Mouse (Mus musculus): ENCODE measurements around the gene Chmp3. TPM values are rescaled to one million over a fixed set of nuclear protein-coding genes. Genes with fewer than 3 reads are reported as not detected.

Chmp3 gene
- polyA plus RNA-seq (2015; fragmentation: Nextera tagmentation; extraction: Ambion mirVana): 35.6 and 43.2 TPM in 2 replicates

DNA sequence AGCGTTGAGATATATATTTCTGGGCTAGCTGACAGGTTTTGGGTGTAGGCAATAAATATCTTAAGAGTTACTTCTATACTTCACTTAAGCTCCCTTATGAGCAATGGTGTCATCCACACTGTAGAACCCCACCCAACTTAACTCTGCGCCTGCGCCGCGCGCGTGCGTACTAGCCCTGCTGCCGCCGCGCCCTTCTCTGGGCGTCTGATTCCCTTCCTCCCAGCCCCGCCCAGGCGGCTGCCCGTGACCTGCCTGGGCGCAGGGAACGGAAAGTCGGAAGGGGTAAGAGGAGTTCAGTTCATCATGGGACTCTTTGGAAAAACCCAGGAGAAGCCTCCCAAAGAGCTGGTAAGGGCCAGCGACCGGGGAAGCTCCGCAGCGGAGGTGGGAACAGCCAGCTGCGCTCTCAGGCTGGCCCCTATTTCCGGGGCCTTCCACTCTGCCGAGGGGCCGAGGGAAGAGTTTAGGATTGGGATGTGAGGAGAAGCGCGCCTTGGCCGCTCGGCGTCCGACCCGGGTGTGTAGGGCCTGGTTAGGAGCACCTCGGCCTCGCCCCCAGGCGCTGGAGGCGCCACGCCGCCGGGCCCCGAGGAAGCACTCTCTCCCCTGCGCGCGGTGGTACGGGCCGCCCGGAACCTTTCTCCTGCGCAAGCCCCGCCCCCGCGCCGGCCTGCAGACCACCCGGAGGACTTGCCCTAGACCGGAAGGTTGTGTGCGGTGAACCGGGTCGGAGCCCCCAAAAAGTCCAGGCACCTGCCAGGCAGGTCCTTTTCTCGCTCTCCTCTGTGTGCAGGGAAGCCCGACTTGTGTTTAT lies at the start of gene Chmp3:
Gene Chmp3, plus strand, starts transcription at position 112 of the 814 bp plus-strand sequence.
- WGBS (ENCODE audit: insufficient replicate concordance): under 1% methylated on average over 59 of the region's 59 CpGs
- Histone ChIP-seq H3K36me3 (peaks cover 6% of the 10 kb centered on the region; the same call in 1 of the 2 replicates), H3K4me2 (peak within 1 kb of the TSS; percentile 67), H3K27me3 (peaks cover 7% of the 10 kb centered on the region), H3K9me3 (replicated peaks) (no peaks in the 10 kb centered on the region), H3K4me3 (replicated peaks) (peak within 1 kb of the TSS; percentile 90), H3K27ac (peak within 1 kb of the TSS; percentile 97), H3K4me1 (replicated peaks) (peaks cover 19% of the 10 kb centered on the region), H3K9ac (peak within 1 kb of the TSS; percentile 96)
- DNase-seq: peak; percentile 95
- ATAC-seq (ENCODE audit: low read depth): peak; percentile 99

GRCm38 (mm10) chr6:71494341-71495020 lies 49.1 kb upstream of the Chmp3 start:
- H3K9me3 ChIP-seq (replicated peaks): no peaks in the 10 kb centered on the region
- H3K4me1 ChIP-seq (replicated peaks): peaks cover 23% of the 10 kb centered on the region
- H3K9ac ChIP-seq: peak overlapping the region; percentile 96
- no peaks in the 10 kb centered on the region for H3K27me3 ChIP-seq
- peak overlapping the region; percentile 90 for H3K4me3 ChIP-seq (replicated peaks)
- WGBS (ENCODE audit: insufficient replicate concordance): under 1% methylated on average over 46 of the region's 46 CpGs
- 0 out of 2 replicates have a peak, but pooled peaks cover 5% of the 10 kb centered on the region for H3K36me3 ChIP-seq
- peak overlapping the region; percentile 95 for H3K4me2 ChIP-seq
- peak; percentile 52 for DNase-seq
- H3K27ac ChIP-seq: peak overlapping the region; percentile 92
- peak; percentile 52 for ATAC-seq (ENCODE audit: low read depth)

DNA sequence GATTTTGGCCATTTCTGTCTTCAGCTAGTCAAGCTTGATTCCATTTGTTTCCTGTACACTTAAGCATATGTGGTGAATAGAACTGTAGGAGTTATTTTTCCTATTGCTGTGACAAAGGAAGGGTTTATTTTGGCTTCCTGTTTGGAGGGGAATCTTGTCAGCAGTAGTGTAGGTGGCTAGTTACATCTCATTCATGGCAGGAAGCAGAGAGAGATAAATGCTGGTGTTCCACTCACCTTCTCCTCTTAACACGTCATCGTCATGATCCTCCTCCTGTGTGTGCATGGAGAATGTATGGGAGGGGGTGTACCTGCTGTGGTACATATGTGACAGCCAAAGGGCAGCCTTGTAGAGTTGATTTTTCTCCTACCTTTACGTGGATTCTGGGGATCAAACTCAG lies 43.0 kb upstream of the Chmp3 start:
- DNase-seq (no peak), ATAC-seq (ENCODE audit: low read depth) (no peak)
- Histone ChIP-seq H3K9ac (no peak overlapping the region), H3K27ac (no peak overlapping the region), H3K36me3 (peaks cover 12% of the 10 kb centered on the region; the same call in 1 of the 2 replicates), H3K4me3 (replicated peaks) (no peak overlapping the region), H3K4me1 (replicated peaks) (peaks cover 12% of the 10 kb centered on the region), H3K4me2 (no peak overlapping the region), H3K27me3 (no peaks in the 10 kb centered on the region), H3K9me3 (replicated peaks) (no peaks in the 10 kb centered on the region)
- 61% methylated on average over 3 of the region's 3 CpGs for WGBS (ENCODE audit: insufficient replicate concordance)

GRCm38 (mm10) chr6:71503001-71503400 lies 40.6 kb upstream of the Chmp3 start:
- no peak overlapping the region for H3K4me2 ChIP-seq
- no peaks in the 10 kb centered on the region for H3K27me3 ChIP-seq
- no peak for ATAC-seq (ENCODE audit: low read depth)
- H3K4me1 ChIP-seq (replicated peaks): no peaks in the 10 kb centered on the region
- H3K36me3 ChIP-seq: peaks cover 15% of the 10 kb centered on the region
- H3K27ac ChIP-seq: no peak overlapping the region
- WGBS (ENCODE audit: insufficient replicate concordance): 64% methylated on average over 4 of the region's 4 CpGs
- DNase-seq: no peak
- H3K4me3 ChIP-seq (replicated peaks): no peak overlapping the region
- no peak overlapping the region for H3K9ac ChIP-seq
- no peaks in the 10 kb centered on the region for H3K9me3 ChIP-seq (replicated peaks)

- Histone ChIP-seq H3K27ac (no peak overlapping the region), H3K4me3 (replicated peaks) (no peak overlapping the region), H3K4me1 (replicated peaks) (no peaks in the 10 kb centered on the region), H3K9ac (no peak overlapping the region), H3K36me3 (peaks cover 14% of the 10 kb centered on the region), H3K4me2 (no peak overlapping the region), H3K27me3 (no peaks in the 10 kb centered on the region), H3K9me3 (replicated peaks) (no peaks in the 10 kb centered on the region)
- ATAC-seq (ENCODE audit: low read depth) (no peak), DNase-seq (no peak)
Measured at GRCm38 (mm10) chr6:71503670-71504069, 39.9 kb upstream of the Chmp3 start.

- Histone ChIP-seq H3K36me3 (peaks cover 17% of the 10 kb centered on the region), H3K27me3 (no peaks in the 10 kb centered on the region), H3K27ac (no peak overlapping the region), H3K4me3 (replicated peaks) (no peak overlapping the region), H3K4me1 (replicated peaks) (no peaks in the 10 kb centered on the region), H3K9ac (no peak overlapping the region), H3K9me3 (replicated peaks) (no peaks in the 10 kb centered on the region), H3K4me2 (no peak overlapping the region)
- WGBS (ENCODE audit: insufficient replicate concordance): 69% methylated on average over 4 of the region's 4 CpGs
- DNase-seq (no peak), ATAC-seq (ENCODE audit: low read depth) (no peak)
Measured at GRCm38 (mm10) chr6:71504091-71504490, 39.5 kb upstream of the Chmp3 start.

- WGBS (ENCODE audit: insufficient replicate concordance): 65% methylated on average over 2 of the region's 2 CpGs
- Histone ChIP-seq H3K4me3 (replicated peaks) (no peak overlapping the region), H3K36me3 (peaks cover 21% of the 10 kb centered on the region), H3K9ac (no peak overlapping the region), H3K9me3 (replicated peaks) (no peaks in the 10 kb centered on the region), H3K27ac (no peak overlapping the region), H3K4me2 (no peak overlapping the region), H3K4me1 (replicated peaks) (no peaks in the 10 kb centered on the region), H3K27me3 (no peaks in the 10 kb centered on the region)
- ATAC-seq (ENCODE audit: low read depth) (no peak), DNase-seq (no peak)
Measured at GRCm38 (mm10) chr6:71505671-71506070, 37.9 kb upstream of the Chmp3 start.

- no peak overlapping the region for H3K9ac ChIP-seq
- H3K4me1 ChIP-seq (replicated peaks): no peaks in the 10 kb centered on the region
- DNase-seq (no peak), ATAC-seq (ENCODE audit: low read depth) (no peak)
- no peak overlapping the region for H3K4me3 ChIP-seq (replicated peaks)
- no peaks in the 10 kb centered on the region for H3K9me3 ChIP-seq (replicated peaks)
- no peak overlapping the region for H3K4me2 ChIP-seq
- H3K27ac ChIP-seq: no peak overlapping the region
- no peaks in the 10 kb centered on the region for H3K27me3 ChIP-seq
- 70% methylated on average over 4 of the region's 4 CpGs for WGBS (ENCODE audit: insufficient replicate concordance)
- no peaks in the 10 kb centered on the region for H3K36me3 ChIP-seq
Measured at GRCm38 (mm10) chr6:71519476-71519875, 24.1 kb upstream of the Chmp3 start.

DNA sequence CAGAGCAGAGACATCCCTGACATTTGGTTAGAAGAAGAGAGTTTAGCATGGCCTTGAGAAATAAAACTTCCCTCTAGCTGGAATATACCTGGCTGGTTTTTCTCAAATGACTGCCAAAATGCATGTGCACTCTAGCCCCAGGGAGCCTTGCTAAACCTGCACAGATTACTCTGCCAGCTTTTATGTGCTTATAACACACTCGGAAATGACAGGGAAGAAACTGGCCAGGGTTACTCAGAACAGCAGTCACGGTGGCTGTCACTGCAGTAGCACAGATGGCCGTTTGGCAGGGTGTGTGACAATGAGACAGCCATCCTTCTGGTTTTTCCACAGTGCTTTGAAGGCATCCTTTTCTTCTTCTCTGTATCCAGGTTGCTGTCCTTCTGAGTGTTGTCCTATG lies 18.0 kb upstream of the Chmp3 start:
- Histone ChIP-seq H3K4me2 (no peak overlapping the region), H3K4me3 (replicated peaks) (no peak overlapping the region), H3K9ac (no peak overlapping the region), H3K9me3 (replicated peaks) (no peaks in the 10 kb centered on the region), H3K27me3 (no peaks in the 10 kb centered on the region), H3K36me3 (no peaks in the 10 kb centered on the region), H3K4me1 (replicated peaks) (no peaks in the 10 kb centered on the region), H3K27ac (no peak overlapping the region)
- 44% methylated on average over 3 of the region's 3 CpGs for WGBS (ENCODE audit: insufficient replicate concordance)
- ATAC-seq (ENCODE audit: low read depth) (no peak), DNase-seq (no peak)

- DNase-seq (no peak), ATAC-seq (ENCODE audit: low read depth) (no peak)
- H3K4me1 ChIP-seq (replicated peaks): no peaks in the 10 kb centered on the region
- H3K27ac ChIP-seq: no peak overlapping the region
- no peak overlapping the region for H3K4me2 ChIP-seq
- H3K9ac ChIP-seq: no peak overlapping the region
- no peaks in the 10 kb centered on the region for H3K27me3 ChIP-seq
- no peaks in the 10 kb centered on the region for H3K36me3 ChIP-seq
- H3K9me3 ChIP-seq (replicated peaks): no peaks in the 10 kb centered on the region
- H3K4me3 ChIP-seq (replicated peaks): no peak overlapping the region
- 79% methylated on average over 10 of the region's 10 CpGs for WGBS (ENCODE audit: insufficient replicate concordance)
Measured at GRCm38 (mm10) chr6:71527056-71527455, 16.5 kb upstream of the Chmp3 start.

GRCm38 (mm10) chr6:71527826-71528225 lies 15.8 kb upstream of the Chmp3 start:
- DNase-seq: no peak
- H3K36me3 ChIP-seq: no peaks in the 10 kb centered on the region
- no peak overlapping the region for H3K4me2 ChIP-seq
- no peak overlapping the region for H3K4me3 ChIP-seq (replicated peaks)
- WGBS (ENCODE audit: insufficient replicate concordance): 73% methylated on average over 9 of the region's 9 CpGs
- H3K9me3 ChIP-seq (replicated peaks): no peaks in the 10 kb centered on the region
- no peaks in the 10 kb centered on the region for H3K27me3 ChIP-seq
- H3K27ac ChIP-seq: no peak overlapping the region
- H3K4me1 ChIP-seq (replicated peaks): no peaks in the 10 kb centered on the region
- no peak for ATAC-seq (ENCODE audit: low read depth)
- no peak overlapping the region for H3K9ac ChIP-seq
